17 mouse cellular contexts compared by ENCODE assay signal in genomic region chr8:110708429-110708828, GRCm38 (mm10). TPM values are rescaled to one million over a fixed set of nuclear protein-coding genes. Genes with fewer than 3 reads are reported as not detected.
A peak's percentile ranks its signal among the peaks of the same experiment; 100 is the strongest.
DNase-seq lines count a peak whose midpoint lies in the region; ATAC-seq lines count a peak whose summit lies in the region.
"Had no signal": no experiment of that assay in that cellular context is flagged by ENCODE, and none has a peak within 500 bp of the region (broad histone marks: within the 10 kb centered on the region; RNA-seq: fewer than 3 reads in every experiment).

No protein-coding gene starts in this region.

- H3K9me3 ChIP-seq in midbrain, embryonic 10.5 days (replicated peaks), result no peaks in the 10 kb centered on the region
- H3K9me3 ChIP-seq in midbrain, embryonic 11.5 days (ENCODE audit: control insufficient read depth, low read length), result no peaks in the 10 kb centered on the region
- H3K9me3 ChIP-seq in hindbrain, embryonic 11.5 days (ENCODE audit: control insufficient read depth, low read length), result no peaks in the 10 kb centered on the region
- H3K9me3 ChIP-seq: embryonic facial prominence, embryonic 15.5 days; heart, embryonic 10.5 days; neural tube, embryonic 12.5 days had no signal

- H3K9ac ChIP-seq in midbrain, embryonic 11.5 days (ENCODE audit: low read length), result no peak overlapping the region
- no peak overlapping the region for H3K9ac ChIP-seq in hindbrain, embryonic 11.5 days (ENCODE audit: low read depth, low read length)
- H3K9ac ChIP-seq: embryonic facial prominence, embryonic 15.5 days; neural tube, embryonic 12.5 days had no signal

- 89% methylated on average over 11 of the region's 11 CpGs for WGBS in midbrain, embryonic 10.5 days
- 91% methylated on average over 11 of the region's 11 CpGs for WGBS in midbrain, embryonic 11.5 days
- 84% methylated on average over 11 of the region's 11 CpGs for WGBS in hindbrain, embryonic 11.5 days

- H3K27ac ChIP-seq in midbrain, embryonic 10.5 days (replicated peaks), result peak overlapping the region; percentile 9; the same call in 1 of the 2 replicates
- no peak overlapping the region for H3K27ac ChIP-seq in midbrain, embryonic 11.5 days (ENCODE audit: low read depth, low read length)
- 0 out of 2 replicates have a peak overlapping the region, but pooled peaks have one; percentile 39 for H3K27ac ChIP-seq in hindbrain, embryonic 11.5 days (ENCODE audit: low read depth, low read length)
- H3K27ac ChIP-seq: embryonic facial prominence, embryonic 15.5 days; kidney, postnatal 0 days; layer of hippocampus, adult 2 months; neural tube, embryonic 12.5 days had no signal

- no peak overlapping the region for H3K4me2 ChIP-seq in midbrain, embryonic 11.5 days
- H3K4me2 ChIP-seq in hindbrain, embryonic 11.5 days (replicated peaks; ENCODE audit: low read depth, low read length), result no peak overlapping the region
- H3K4me2 ChIP-seq: embryonic facial prominence, embryonic 15.5 days; neural tube, embryonic 12.5 days had no signal

- no peak for ATAC-seq in midbrain, embryonic 11.5 days (ENCODE audit: low FRiP score)
- no peak for ATAC-seq in hindbrain, embryonic 11.5 days (ENCODE audit: low FRiP score)
- ATAC-seq: forebrain, embryonic 16.5 days had no signal

- H3K36me3 ChIP-seq in midbrain, embryonic 10.5 days, result peaks cover 61% of the 10 kb centered on the region
- H3K36me3 ChIP-seq in midbrain, embryonic 11.5 days (ENCODE audit: control insufficient read depth, insufficient read depth, low read length), result peaks cover 9% of the 10 kb centered on the region; the same call in 1 of the 2 replicates
- H3K36me3 ChIP-seq in hindbrain, embryonic 11.5 days (ENCODE audit: control insufficient read depth, insufficient read depth, low read length), result no peaks in the 10 kb centered on the region; the same call in 1 of the 2 replicates

- peak; percentile 44 for DNase-seq in cerebellum, adult 11-12 months
- no peak for DNase-seq in cerebellum, adult 8-10 months
- no peak for DNase-seq in midbrain, embryonic 10.5 days (ENCODE audit: low spot score)
- no peak for DNase-seq in midbrain, embryonic 11.5 days (ENCODE audit: low spot score, missing footprints)
- no peak for DNase-seq in hindbrain, embryonic 11.5 days (ENCODE audit: low spot score)
- no peak for DNase-seq in right cerebral cortex, postnatal 10 days (ENCODE audit: low spot score in 2 of 2)
- DNase-seq in kidney, postnatal 14 days, result no peak
- DNase-seq: B cell, adult 2 months; kidney, adult 18-20 months; layer of hippocampus, postnatal 36 days; liver had no signal

- no peaks in the 10 kb centered on the region for H3K4me1 ChIP-seq in midbrain, embryonic 10.5 days
- H3K4me1 ChIP-seq in midbrain, embryonic 11.5 days (ENCODE audit: control insufficient read depth, insufficient read depth, low read length), result no peaks in the 10 kb centered on the region
- no peaks in the 10 kb centered on the region for H3K4me1 ChIP-seq in hindbrain, embryonic 11.5 days (replicated peaks; ENCODE audit: control insufficient read depth, insufficient read depth, low read length)

- no peak overlapping the region for H3K4me3 ChIP-seq in midbrain, embryonic 10.5 days
- H3K4me3 ChIP-seq in midbrain, embryonic 11.5 days (ENCODE audit: low read depth, low read length), result no peak overlapping the region
- no peak overlapping the region for H3K4me3 ChIP-seq in hindbrain, embryonic 11.5 days (ENCODE audit: low read depth, low read length)
- H3K4me3 ChIP-seq: embryonic facial prominence, embryonic 15.5 days; heart, embryonic 10.5 days; layer of hippocampus, adult 2 months; neural tube, embryonic 12.5 days had no signal

- no peaks in the 10 kb centered on the region for H3K27me3 ChIP-seq in midbrain, embryonic 10.5 days (ENCODE audit: low read depth, poor library complexity, severe bottlenecking)
- H3K27me3 ChIP-seq in midbrain, embryonic 11.5 days (ENCODE audit: control insufficient read depth, insufficient read depth, low read length), result no peaks in the 10 kb centered on the region
- no peaks in the 10 kb centered on the region for H3K27me3 ChIP-seq in hindbrain, embryonic 11.5 days (ENCODE audit: control insufficient read depth, insufficient read depth, low read length)
- H3K27me3 ChIP-seq: embryonic facial prominence, embryonic 15.5 days; neural tube, embryonic 12.5 days had no signal

RNA-seq across cellular contexts. Expression of gene Mtss1l, which starts 12.8 kb away (rescaled TPM):
- 4.9 and 5.0 TPM in 2 replicates for polyA plus RNA-seq in midbrain, embryonic 10.5 days (2016; fragmentation: Nextera tagmentation; extraction: Ambion mirVana)
- polyA plus RNA-seq in midbrain, embryonic 11.5 days (2014; fragmentation: Nextera tagmentation; extraction: Ambion mirVana), result 7.4 and 9.6 TPM in 2 replicates
- 10.5 and 10.8 TPM in 2 replicates for polyA plus RNA-seq in hindbrain, embryonic 11.5 days (2014; fragmentation: Nextera tagmentation; extraction: Ambion mirVana)
